Mouse (Mus musculus) granulocyte monocyte progenitor cell, adult 5-6 weeks (primary cell): ENCODE data around the gene A630023A22Rik. TPM values are rescaled to one million over a fixed set of nuclear protein-coding genes. Genes with fewer than 3 reads are reported as not detected.

Experiments
- total RNA-seq, 2 experiments: library from RNA; stranded (forward) in 1 of 2; stranded (reverse) in 1 of 2; fragments of 200-712, 200-1000 nt in 1 of 2; fragments of >200 nt in 1 of 2; fragmentation: Nextera tagmentation in 1 of 2; gene quantifications; 2 replicates each; pipeline ENCODE4 v1.2.3; 2014 to 2017

A630023A22Rik gene
- total RNA-seq, 2 experiments from 2014 or later, result not detected

Other genes starting within 250 kb of the A630023A22Rik start
- not detected in 2 replicates for gene Gdf10, start 179.2 kb downstream of the A630023A22Rik start, total RNA-seq (2014; fragmentation: Nextera tagmentation)
- not detected in 2 replicates for gene Gdf10, start 179.2 kb downstream of the A630023A22Rik start, total RNA-seq (2017)
- not detected in 2 replicates for gene Gdf2, start 161.7 kb downstream of the A630023A22Rik start, total RNA-seq (2014; fragmentation: Nextera tagmentation)
- not detected in 2 replicates for gene Gdf2, start 161.7 kb downstream of the A630023A22Rik start, total RNA-seq (2017)
- not detected in 2 replicates for gene Rbp3, start 148.8 kb downstream of the A630023A22Rik start, total RNA-seq (2014; fragmentation: Nextera tagmentation)
- not detected in 2 replicates for gene Rbp3, start 148.8 kb downstream of the A630023A22Rik start, total RNA-seq (2017)
- not detected in 2 replicates for gene Zfp488, start 124.0 kb downstream of the A630023A22Rik start, total RNA-seq (2014; fragmentation: Nextera tagmentation)
- gene Zfp488, start 124.0 kb downstream of the A630023A22Rik start, total RNA-seq (2017), result not detected in 2 replicates
- gene Gm30083, start 87.6 kb downstream of the A630023A22Rik start, total RNA-seq (2014; fragmentation: Nextera tagmentation), result not detected in 2 replicates
- not detected in 2 replicates for gene Gm30083, start 87.6 kb downstream of the A630023A22Rik start, total RNA-seq (2017)
- gene Gm5460, start 86.0 kb downstream of the A630023A22Rik start, total RNA-seq (2014; fragmentation: Nextera tagmentation), result not detected in 2 replicates
- gene Gm5460, start 86.0 kb downstream of the A630023A22Rik start, total RNA-seq (2017), result not detected in 2 replicates
- not detected in 2 replicates for gene Antxrl, start 50.0 kb downstream of the A630023A22Rik start, total RNA-seq (2014; fragmentation: Nextera tagmentation)
- not detected in 2 replicates for gene Antxrl, start 50.0 kb downstream of the A630023A22Rik start, total RNA-seq (2017)
- gene Anxa8, start 16.8 kb downstream of the A630023A22Rik start, total RNA-seq (2014; fragmentation: Nextera tagmentation), result not detected in 2 replicates
- gene Anxa8, start 16.8 kb downstream of the A630023A22Rik start, total RNA-seq (2017), result not detected in 2 replicates
- not detected in 2 replicates for gene Npy4r, start 49.7 kb upstream of the A630023A22Rik start, total RNA-seq (2014; fragmentation: Nextera tagmentation)
- gene Npy4r, start 49.7 kb upstream of the A630023A22Rik start, total RNA-seq (2017), result not detected in 2 replicates
- not detected in 2 replicates for gene Gprin2, start 98.9 kb upstream of the A630023A22Rik start, total RNA-seq (2014; fragmentation: Nextera tagmentation)
- gene Gprin2, start 98.9 kb upstream of the A630023A22Rik start, total RNA-seq (2017), result not detected in 2 replicates
- not detected in 2 replicates for gene Syt15, start 116.8 kb upstream of the A630023A22Rik start, total RNA-seq (2014; fragmentation: Nextera tagmentation)
- gene Syt15, start 116.8 kb upstream of the A630023A22Rik start, total RNA-seq (2017), result not detected in 2 replicates
- 6.6 and 16.8 TPM in 2 replicates for gene Shld2, start 207.7 kb upstream of the A630023A22Rik start, total RNA-seq (2014; fragmentation: Nextera tagmentation)
- gene Shld2, start 207.7 kb upstream of the A630023A22Rik start, total RNA-seq (2017), result 7.9 and 17.8 TPM in 2 replicates
- 127 and 141 TPM in 2 replicates for gene Glud1, start 208.0 kb upstream of the A630023A22Rik start, total RNA-seq (2014; fragmentation: Nextera tagmentation)
- 180 and 222 TPM in 2 replicates for gene Glud1, start 208.0 kb upstream of the A630023A22Rik start, total RNA-seq (2017)